Mouse (Mus musculus): Measurements from ENCODE around the gene Smarcb1. TPM values are rescaled to one million over a fixed set of nuclear protein-coding genes. Genes with fewer than 3 reads are reported as not detected.

Smarcb1 gene
- 25.7 and 31.4 TPM in 2 replicates for polyA plus RNA-seq (2012; rRNA removed)

DNA sequence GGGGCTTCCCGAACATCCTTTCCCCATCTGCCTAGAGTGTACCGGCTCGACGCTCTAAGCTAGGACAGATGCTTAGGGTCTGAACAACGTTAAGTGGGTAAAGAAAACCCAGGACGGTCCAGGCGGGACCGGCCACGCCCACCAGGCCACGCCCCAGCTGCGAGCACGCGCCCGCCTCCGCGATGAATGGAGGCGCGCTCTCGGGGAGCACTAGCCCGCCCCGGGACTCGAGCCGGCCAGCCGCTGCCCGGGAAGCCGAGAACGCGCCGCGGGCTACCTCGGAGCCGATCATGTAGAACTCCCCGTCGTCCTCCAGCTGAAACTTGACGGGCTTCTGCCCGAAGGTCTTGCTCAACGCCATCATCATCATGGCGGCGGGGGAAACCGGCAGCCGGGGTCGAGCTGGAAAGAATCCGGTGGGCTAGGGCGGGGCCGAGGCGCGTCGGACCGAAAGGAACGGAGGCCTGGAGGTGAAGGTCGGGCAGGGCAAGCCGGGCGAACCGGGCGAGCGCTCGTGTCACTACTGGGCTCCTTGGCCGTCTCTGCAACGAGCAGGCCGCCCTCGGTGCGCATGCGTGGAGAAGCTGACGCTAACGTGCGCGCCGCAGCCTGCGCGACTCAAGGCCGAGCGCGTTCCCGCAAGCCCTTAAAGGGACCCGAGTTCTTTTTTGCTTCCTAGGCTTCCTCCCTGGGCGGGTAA is at the start of gene Smarcb1:
Gene Smarcb1, minus strand, starts transcription at position 592 of the 700 bp plus-strand sequence.

DNA sequence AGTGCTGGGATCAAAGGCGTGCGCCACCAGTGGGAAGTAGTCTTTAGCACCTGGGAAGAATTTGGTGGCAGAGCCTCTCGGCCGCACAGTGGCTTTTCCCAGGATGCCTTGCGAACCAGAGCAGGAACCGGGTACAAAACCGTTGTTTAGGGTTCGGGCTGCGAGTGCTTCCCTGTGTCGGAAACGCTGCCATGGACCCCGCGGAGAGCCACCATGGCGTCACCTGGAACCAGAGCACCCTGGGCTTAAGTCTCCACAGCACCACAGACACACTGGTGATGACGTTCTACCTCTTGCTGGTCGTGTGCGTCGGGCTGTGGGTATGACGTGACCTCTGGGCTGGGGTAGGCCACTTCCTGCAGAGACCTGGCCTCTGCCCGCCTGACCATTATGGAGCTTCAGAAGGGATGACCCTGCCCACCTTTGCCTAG is 33.0 kb upstream of the Smarcb1 start, which contains the start of gene Gm5134:
Gene Gm5134, plus strand, starts transcription at position 134 of the 431 bp plus-strand sequence.

DNA sequence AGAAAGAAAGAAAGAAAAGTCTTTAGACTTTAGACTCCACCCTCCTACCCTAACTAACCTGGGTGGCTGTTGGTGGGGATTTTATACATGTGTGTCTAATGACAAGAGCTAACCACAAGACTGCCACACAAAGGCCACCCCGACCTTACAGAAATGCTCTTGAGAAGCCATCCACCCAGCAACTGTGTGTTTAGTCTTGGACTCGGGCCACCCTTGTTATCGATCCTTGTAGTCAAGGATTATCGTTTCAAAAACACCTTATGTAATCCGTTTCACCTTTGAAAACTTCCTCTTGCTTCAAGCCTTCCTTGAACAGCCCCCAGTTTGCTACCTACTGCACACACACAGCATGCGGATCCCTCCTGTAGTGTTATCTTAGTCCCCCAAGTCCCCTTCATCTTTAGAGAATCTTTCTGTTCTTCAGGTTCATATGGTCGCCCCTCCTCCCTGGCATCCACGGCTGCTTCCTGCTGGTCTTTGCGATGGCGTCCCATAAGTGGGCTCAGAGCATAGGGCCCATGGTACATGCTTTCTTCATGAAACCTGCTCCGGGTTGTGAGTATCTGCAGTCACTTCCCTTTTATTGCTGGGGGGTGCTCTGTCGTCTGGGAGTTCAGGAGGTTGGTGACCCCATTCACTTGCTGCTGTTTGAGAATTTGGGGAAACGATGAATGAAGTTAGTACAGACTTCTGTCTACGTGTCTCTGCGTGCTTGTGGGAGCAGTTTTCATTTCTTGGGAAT is 21.5 kb upstream of the Smarcb1 start, which contains the start of gene Vpreb3:
Gene Vpreb3, plus strand, starts transcription at position 322 of the 742 bp plus-strand sequence.

DNA sequence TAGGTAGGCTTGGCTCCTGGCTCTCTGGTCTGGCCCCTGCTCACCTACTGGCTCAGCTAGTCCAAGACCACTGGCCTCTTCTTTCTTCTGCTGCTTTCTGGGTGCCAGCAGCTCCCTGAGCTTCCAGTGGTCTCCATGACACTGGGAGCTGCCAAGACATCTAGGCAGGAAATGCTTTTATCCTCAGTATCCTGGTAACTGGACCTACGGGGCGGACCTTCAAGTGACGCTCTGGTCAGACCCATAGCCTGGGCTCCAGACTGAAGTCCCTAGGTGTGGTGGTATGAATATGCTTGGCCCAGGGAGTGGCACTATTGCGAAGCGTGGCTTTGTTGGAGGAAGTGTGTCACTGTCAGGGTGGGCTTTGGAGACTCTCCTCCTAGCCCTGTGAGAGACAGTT is 19.1 kb upstream of the Smarcb1 start, which contains the start of gene Gm867:
Gene Gm867, minus strand, starts transcription at position 153 of the 400 bp plus-strand sequence.

GRCm38 (mm10) chr10:75935680-75936541 is 14.5 kb upstream of the Smarcb1 start, which contains the start of gene Mmp11:
Mmp11 (minus strand) TSS chr10:75936496.

DNA sequence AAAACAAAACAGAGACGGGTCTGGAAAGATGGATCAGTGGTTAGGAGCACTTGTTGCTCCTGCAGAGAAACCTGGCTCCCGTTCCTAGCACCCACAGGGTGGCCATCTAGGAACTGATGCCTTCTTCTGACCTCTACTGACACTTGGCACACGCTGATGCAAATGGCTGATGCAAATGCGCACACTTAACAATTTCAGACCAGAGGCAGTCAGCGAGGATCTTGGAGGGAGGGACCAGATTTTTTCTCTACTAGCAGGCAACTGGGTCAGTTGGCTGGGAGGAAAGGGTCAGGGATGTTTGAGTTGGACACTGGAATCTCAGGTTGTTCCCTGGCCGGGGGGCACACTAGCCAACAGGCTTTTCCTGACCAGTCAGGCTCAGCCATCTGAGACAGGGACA is 11.5 kb upstream of the Smarcb1 start, which contains the start of gene Chchd10:
Gene Chchd10, plus strand, starts transcription at position 240 of the 400 bp plus-strand sequence.

DNA sequence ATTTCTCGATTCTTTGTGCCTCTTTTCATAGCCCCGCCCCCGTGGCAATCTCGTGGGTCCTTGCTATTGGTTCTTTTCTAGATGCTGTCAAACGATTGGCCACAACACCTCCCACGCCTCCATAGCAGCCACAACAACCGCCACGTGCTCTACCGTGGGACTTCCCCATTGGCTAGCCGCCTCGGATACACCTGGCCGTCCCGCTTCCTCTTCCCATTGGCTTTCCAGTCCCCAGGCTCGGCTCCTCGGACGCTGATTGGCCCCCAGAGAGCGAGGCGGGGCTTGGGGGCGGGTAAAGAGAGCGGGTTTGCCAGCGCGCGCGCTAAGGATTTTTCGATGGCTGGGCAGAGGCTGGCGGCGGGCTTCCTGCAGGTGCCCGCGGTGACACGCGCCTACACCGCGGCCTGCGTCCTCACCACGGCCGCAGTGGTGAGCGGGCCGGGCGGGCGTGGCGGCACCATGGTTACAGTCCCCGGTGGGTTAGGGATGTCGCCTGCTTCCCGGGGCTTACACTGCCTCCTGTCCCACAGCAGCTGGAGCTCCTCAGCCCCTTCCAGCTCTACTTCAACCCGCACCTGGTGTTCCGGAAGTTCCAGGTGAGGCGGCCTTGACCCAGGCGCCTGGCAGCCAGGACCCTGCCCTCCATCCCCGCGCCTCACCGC is 28.2 kb downstream of the Smarcb1 start, which contains the start of gene Derl3:
Gene Derl3, plus strand, starts transcription at position 325 of the 662 bp plus-strand sequence.

DNA sequence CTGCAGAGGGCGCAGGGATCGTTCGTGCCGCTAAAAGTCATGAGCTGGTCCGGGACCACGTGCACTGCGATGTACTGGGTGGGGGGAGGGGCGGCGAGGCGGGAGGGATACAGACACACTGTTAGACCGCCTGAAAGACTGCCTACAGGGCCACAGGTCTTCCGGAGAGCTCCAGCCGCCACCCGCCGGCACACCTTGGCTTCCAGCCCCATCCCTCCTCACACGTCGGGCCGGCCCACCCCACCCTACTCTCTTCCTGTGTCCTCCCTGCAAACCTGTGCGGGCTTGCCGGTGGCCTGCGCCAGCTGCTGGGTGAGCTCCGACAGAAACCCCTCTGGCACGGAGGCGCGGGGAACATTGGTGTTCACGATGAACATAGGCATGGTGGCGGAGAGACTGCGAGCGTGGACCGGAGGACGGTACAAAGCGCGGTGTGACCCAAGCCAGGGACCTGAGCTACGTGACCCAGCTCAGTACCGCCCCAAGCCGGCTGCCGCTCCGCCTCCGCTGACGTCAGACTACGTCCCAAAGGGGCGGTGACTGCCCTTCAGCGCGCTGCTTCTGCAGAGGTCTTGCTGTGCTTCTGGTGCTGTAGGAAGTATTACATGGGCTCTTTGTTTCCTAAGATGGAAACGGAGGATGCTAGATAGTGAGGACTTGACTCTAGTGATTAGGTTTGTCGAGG is 61.5 kb downstream of the Smarcb1 start, which contains the start of gene Mif:
Gene Mif, minus strand, starts transcription at position 455 of the 685 bp plus-strand sequence.

Other genes starting within 250 kb of the Smarcb1 start
- 8.7 and 12.0 TPM in 2 replicates for gene Cabin1, start 157.3 kb downstream of the Smarcb1 start, polyA plus RNA-seq (2012; rRNA removed)
- gene Ddt, start 148.2 kb downstream of the Smarcb1 start, polyA plus RNA-seq (2012; rRNA removed): 96.1 and 120 TPM in 2 replicates
- gene Gm20441, start 140.7 kb downstream of the Smarcb1 start, polyA plus RNA-seq (2012; rRNA removed): 0.09 TPM in 1 of 2 replicates, not detected in the other
- gene Gstt3, start 140.2 kb downstream of the Smarcb1 start, polyA plus RNA-seq (2012; rRNA removed): 3.8 and 5.9 TPM in 2 replicates
- gene Gstt1, start 123.0 kb downstream of the Smarcb1 start, polyA plus RNA-seq (2012; rRNA removed): 55.5 and 69.9 TPM in 2 replicates
- 0.03 TPM in 1 of 2 replicates, not detected in the other for gene Gstt4, start 99.1 kb downstream of the Smarcb1 start, polyA plus RNA-seq (2012; rRNA removed)
- 29.6 and 31.3 TPM in 2 replicates for gene Gstt2, start 84.2 kb downstream of the Smarcb1 start, polyA plus RNA-seq (2012; rRNA removed)
- gene Mif, start 61.4 kb downstream of the Smarcb1 start, polyA plus RNA-seq (2012; rRNA removed): 763 and 777 TPM in 2 replicates
- 0.25 and 0.42 TPM in 2 replicates for gene Derl3, start 28.2 kb downstream of the Smarcb1 start, polyA plus RNA-seq (2012; rRNA removed)
- gene Chchd10, start 11.5 kb upstream of the Smarcb1 start, polyA plus RNA-seq (2012; rRNA removed): 47.5 and 59.7 TPM in 2 replicates
- 1.3 and 1.8 TPM in 2 replicates for gene Mmp11, start 14.9 kb upstream of the Smarcb1 start, polyA plus RNA-seq (2012; rRNA removed)
- 20.8 and 25.9 TPM in 2 replicates for gene Gm867, start 19.1 kb upstream of the Smarcb1 start, polyA plus RNA-seq (2012; rRNA removed)
- gene Vpreb3, start 21.4 kb upstream of the Smarcb1 start, polyA plus RNA-seq (2012; rRNA removed): 0.52 and 1.2 TPM in 2 replicates
- gene Gm5134, start 32.9 kb upstream of the Smarcb1 start, polyA plus RNA-seq (2012; rRNA removed): 0.03 and 0.05 TPM in 2 replicates
- 7.5 and 8.2 TPM in 2 replicates for gene Zfp280b, start 111.0 kb upstream of the Smarcb1 start, polyA plus RNA-seq (2012; rRNA removed)
- gene Slc5a4b, start 189.3 kb upstream of the Smarcb1 start, polyA plus RNA-seq (2012; rRNA removed): 0.03 and 0.08 TPM in 2 replicates
- gene Slc5a4a, start 225.8 kb upstream of the Smarcb1 start, polyA plus RNA-seq (2012; rRNA removed): 0.06 TPM in 2 replicates